Mouse (Mus musculus) C2C12 (cell line): ENCODE measurements around the gene Clcf1. TPM values are rescaled to one million over a fixed set of nuclear protein-coding genes. Genes with fewer than 3 reads are reported as not detected.

Source experiments
- H3K27me3 ChIP-seq: one replicate; pipeline ENCODE4 v1.6.1; 2011; ENCODE audit not compliant: control insufficient read depth, insufficient read depth, insufficient read length
- H3K36me3 ChIP-seq: one replicate; pipeline ENCODE4 v1.6.1; 2011; ENCODE audit not compliant: control insufficient read depth, insufficient read depth
- H3K4me3 ChIP-seq: one replicate; pipeline ENCODE4 v1.5.1; 2011; ENCODE audit warnings: mild to moderate bottlenecking, control low read depth; ENCODE audit not compliant: poor library complexity, insufficient read depth, severe bottlenecking
- H3K79me2 ChIP-seq: one replicate; pipeline ENCODE4 v1.6.1; 2011; ENCODE audit not compliant: control insufficient read depth, insufficient read depth
- H3K79me3 ChIP-seq: one replicate; pipeline ENCODE4 v1.6.1; 2011; ENCODE audit warnings: low read depth, control low read depth
- H3ac ChIP-seq: one replicate; pipeline ENCODE3; 2011; ENCODE audit warnings: low read depth; ENCODE audit not compliant: control insufficient read depth, insufficient read length
- CEBPB ChIP-seq: IDR thresholded peaks from one replicate; pipeline ENCODE4 v1.6.1; 2011; ENCODE audit warnings: low read depth, mild to moderate bottlenecking, control low read depth, moderate library complexity
- CTCF ChIP-seq: IDR thresholded peaks from one replicate; pipeline ENCODE4 v1.5.1; 2011; ENCODE audit not compliant: control insufficient read depth, insufficient read depth, insufficient read length
- FOSL1 ChIP-seq: IDR thresholded peaks from one replicate; pipeline ENCODE4 v1.8.0; 2011; ENCODE audit warnings: mild to moderate bottlenecking, low read length; ENCODE audit not compliant: poor library complexity, insufficient read depth, severe bottlenecking
- MAX ChIP-seq: IDR thresholded peaks from one replicate; pipeline ENCODE4 v1.6.1; 2011; ENCODE audit warnings: mild to moderate bottlenecking, control low read depth
- MYOD1 ChIP-seq: IDR thresholded peaks from one replicate; pipeline ENCODE4 v1.6.1; 2011; ENCODE audit warnings: low read depth; ENCODE audit not compliant: control insufficient read depth, insufficient read length
- MYOG ChIP-seq: IDR thresholded peaks from one replicate; pipeline ENCODE4 v1.6.1; 2011; ENCODE audit not compliant: control insufficient read depth, insufficient read length; ENCODE audit errors: extremely low read depth
- USF1 ChIP-seq: IDR thresholded peaks from one replicate; pipeline ENCODE4 v1.6.1; 2011; ENCODE audit warnings: low read depth, mild to moderate bottlenecking, control low read depth, moderate library complexity
- polyA plus RNA-seq: library from polyadenylated mRNA; unstranded; fragments of >200 nt; fragmentation: generic; extraction: Trizol; gene quantifications from one replicate; pipeline ENCODE4 v1.2.1, GENCODE M21; 2012; ENCODE audit warnings: missing spikeins

Gene Clcf1
- polyA plus RNA-seq, 1 experiment = 24.8 TPM

GRCm38 (mm10) chr19:4181892-4182291, 32.1 kb upstream of the Clcf1 start:
- H3ac ChIP-seq = no peak overlapping the region
- no peaks in the 10 kb centered on the region for H3K79me3 ChIP-seq
- TF ChIP-seq MYOG = no peak
- H3K79me2 ChIP-seq = no peaks in the 10 kb centered on the region
- no peaks in the 10 kb centered on the region for H3K36me3 ChIP-seq
- H3K4me3 ChIP-seq = no peak overlapping the region
- H3K27me3 ChIP-seq = no peaks in the 10 kb centered on the region

- no peak overlapping the region for H3ac ChIP-seq
- no peaks in the 10 kb centered on the region for H3K79me3 ChIP-seq
- TF ChIP-seq CTCF (no peak), CEBPB (no peak), MYOD1 (no peak), MYOG (no peak), FOSL1 (no peak), MAX (no peak), USF1 (no peak)
- H3K4me3 ChIP-seq = no peak overlapping the region
- no peaks in the 10 kb centered on the region for H3K27me3 ChIP-seq
- H3K79me2 ChIP-seq = no peaks in the 10 kb centered on the region
- H3K36me3 ChIP-seq = no peaks in the 10 kb centered on the region
Measured at GRCm38 (mm10) chr19:4183689-4184088, 30.3 kb upstream of the Clcf1 start.

GRCm38 (mm10) chr19:4184976-4185975, 28.8 kb upstream of the Clcf1 start:
- no peaks in the 10 kb centered on the region for H3K36me3 ChIP-seq
- no peak overlapping the region for H3ac ChIP-seq
- H3K79me3 ChIP-seq = no peaks in the 10 kb centered on the region
- H3K4me3 ChIP-seq = no peak overlapping the region
- H3K79me2 ChIP-seq = no peaks in the 10 kb centered on the region
- H3K27me3 ChIP-seq = no peaks in the 10 kb centered on the region
- TF ChIP-seq CTCF (no peak), MAX (no peak), USF1 (no peak), MYOD1 (no peak)

GRCm38 (mm10) chr19:4187303-4187702, 26.7 kb upstream of the Clcf1 start:
- no peak for TF ChIP-seq MAX
- no peak for TF ChIP-seq MYOG
- no peak for TF ChIP-seq FOSL1
- no peak for TF ChIP-seq CEBPB
- no peak for TF ChIP-seq CTCF
- no peak for TF ChIP-seq USF1
- TF ChIP-seq MYOD1 = no peak
- no peak overlapping the region for H3K4me3 ChIP-seq

GRCm38 (mm10) chr19:4189051-4189620, 24.9 kb upstream of the Clcf1 start:
- no peak overlapping the region for H3K4me3 ChIP-seq
- H3ac ChIP-seq = no peak overlapping the region
- H3K27me3 ChIP-seq = no peaks in the 10 kb centered on the region
- peaks cover 16% of the 10 kb centered on the region for H3K36me3 ChIP-seq
- peaks cover 21% of the 10 kb centered on the region for H3K79me2 ChIP-seq
- peaks cover 19% of the 10 kb centered on the region for H3K79me3 ChIP-seq
- no peak for TF ChIP-seq FOSL1
- no peak for TF ChIP-seq USF1
- TF ChIP-seq MYOD1 = no peak
- TF ChIP-seq CTCF = no peak
- no peak for TF ChIP-seq MAX
- no peak for TF ChIP-seq CEBPB
- TF ChIP-seq MYOG = no peak

More at GRCm38 (mm10) chr19:4187303-4187702, 26.7 kb upstream of the Clcf1 start:
- peaks cover under 1% of the 10 kb centered on the region for H3K79me3 ChIP-seq
- no peaks in the 10 kb centered on the region for H3K36me3 ChIP-seq
- peaks cover 3% of the 10 kb centered on the region for H3K79me2 ChIP-seq
- no peak overlapping the region for H3ac ChIP-seq
- no peaks in the 10 kb centered on the region for H3K27me3 ChIP-seq
